In genomic region chr10:8287350-8287791, GRCm38 (mm10) we compare ENCODE assay signal across 8 mouse cellular contexts.
DNase-seq lines count a peak whose midpoint lies in the region; ATAC-seq lines count a peak whose summit lies in the region.

No protein-coding gene starts in this region.

- no peaks in the 10 kb centered on the region for H3K36me3 ChIP-seq in stomach, embryonic 16.5 days (ENCODE audit: control insufficient read depth, insufficient read depth, low read length)

- no peaks in the 10 kb centered on the region for H3K27me3 ChIP-seq in stomach, embryonic 16.5 days (ENCODE audit: control insufficient read depth, insufficient read depth, low read length)

- H3K4me1 ChIP-seq in stomach, embryonic 16.5 days (ENCODE audit: control insufficient read depth, insufficient read depth, low read length): no peaks in the 10 kb centered on the region

- H3K9me3 ChIP-seq in stomach, embryonic 16.5 days (replicated peaks; ENCODE audit: control insufficient read depth, low read length): no peaks in the 10 kb centered on the region

- peak; percentile 7 for DNase-seq in adrenal gland, adult 2 months
- no peak for DNase-seq in adrenal gland, postnatal 4 days (ENCODE audit: low spot score in 2 of 2)
- peak; percentile 69 to 75 for DNase-seq in cerebellum, adult 18-20 months
- peak; percentile 36 to 54 for DNase-seq in gastrocnemius, postnatal 4 days (ENCODE audit: low spot score in 2 of 2)
- DNase-seq in kidney, postnatal 4 days: peak; percentile 28 to 42

- no peak overlapping the region for H3K27ac ChIP-seq in stomach, embryonic 16.5 days (ENCODE audit: low read length)

- no peak overlapping the region for H3K9ac ChIP-seq in stomach, embryonic 16.5 days (ENCODE audit: low read length)

- H3K4me3 ChIP-seq in stomach, embryonic 16.5 days (replicated peaks; ENCODE audit: low read length): no peak overlapping the region

- ATAC-seq in stomach, embryonic 16.5 days (ENCODE audit: insufficient read depth, low FRiP score): peak; percentile 72
- ATAC-seq in CD4-positive, CD25-positive, alpha-beta regulatory T cell, adult 4 months: no peak
- no peak for ATAC-seq in frontal cortex, adult (ENCODE audit: low TSS enrichment)

- H3K4me2 ChIP-seq in stomach, embryonic 16.5 days (ENCODE audit: low read depth, low read length): no peak overlapping the region

- WGBS in stomach, embryonic 16.5 days: 13% methylated on average over 6 of the region's 6 CpGs

Comparison
In these comparisons a context has a peak if more than half of its experiments do, and no peak if none do; other contexts are left out.
1. DNase-seq: peak in adrenal gland, adult 2 months (single experiment), cerebellum, adult 18-20 months (2 of 2), gastrocnemius, postnatal 4 days (2 of 2) and kidney, postnatal 4 days (2 of 2); none in adrenal gland, postnatal 4 days (0 of 2).